Mouse (Mus musculus): ENCODE results near the gene Stk19. TPM values are rescaled to one million over a fixed set of nuclear protein-coding genes. Genes with fewer than 3 reads are reported as not detected.

Stk19 gene
- polyA plus RNA-seq (2014; fragmentation: Illumina TruSeq; extraction: RNeasy Lipid Tissue Mini Kit (QIAGEN cat#74804); ENCODE audit: low read depth, low replicate concordance): 23.0 TPM

DNA sequence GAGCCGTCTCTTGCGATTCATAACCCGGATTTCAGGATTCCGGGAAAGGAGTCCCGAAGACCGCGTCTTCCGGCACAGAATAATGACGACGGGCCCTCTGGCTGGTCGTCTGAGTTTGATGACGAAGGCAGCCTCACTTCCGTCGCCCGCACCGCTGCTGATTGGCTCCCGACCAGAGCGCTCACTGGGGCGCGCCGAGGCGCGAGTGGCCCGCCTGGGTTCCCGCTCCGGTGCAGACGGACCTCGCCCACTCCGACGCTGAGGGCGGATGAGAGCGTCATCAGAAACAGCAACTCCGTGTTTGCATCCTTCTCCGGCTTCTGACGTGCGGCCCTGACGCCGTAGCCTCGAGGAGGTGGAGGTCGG lies at the start of gene Stk19, which contains the start of gene Dxo:
Gene Stk19 (minus strand): TSS at position 90 of the 366 bp plus-strand sequence.
Gene Dxo (plus strand): TSS at position 164 of the 366 bp plus-strand sequence.

DNA sequence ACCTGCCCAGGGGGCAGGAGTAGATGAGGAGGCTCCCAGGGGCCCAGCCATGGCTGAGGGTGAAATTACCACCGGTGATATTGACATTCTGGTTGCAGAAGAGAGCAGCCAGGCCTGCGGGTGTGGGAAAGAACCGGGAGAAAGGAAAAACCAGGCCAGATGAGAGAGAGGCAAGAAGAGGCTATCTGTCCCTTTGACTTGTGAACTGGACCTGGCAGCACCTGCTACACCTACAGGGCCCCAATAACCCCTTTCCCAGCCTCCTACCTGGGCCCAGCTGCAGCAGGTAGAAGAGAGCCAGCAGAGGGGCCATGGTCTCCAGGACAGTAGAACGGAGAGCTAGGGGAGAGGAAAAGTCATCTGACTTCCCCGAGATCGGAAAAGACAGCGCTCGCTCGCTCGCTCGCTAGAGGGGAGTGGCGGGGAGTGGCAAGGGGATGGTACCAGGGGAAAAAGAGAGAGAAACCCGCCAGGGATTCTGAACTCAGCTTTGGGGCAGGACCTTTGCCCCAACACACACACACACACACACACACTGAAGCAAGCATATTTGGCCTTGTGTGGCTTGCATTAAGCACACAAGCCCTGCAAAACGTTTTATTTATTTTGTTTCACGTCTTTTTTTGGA lies 45.1 kb upstream of the Stk19 start, which contains the start of gene Gm20547:
Gene Gm20547 (minus strand): TSS at position 360 of the 628 bp plus-strand sequence.

DNA sequence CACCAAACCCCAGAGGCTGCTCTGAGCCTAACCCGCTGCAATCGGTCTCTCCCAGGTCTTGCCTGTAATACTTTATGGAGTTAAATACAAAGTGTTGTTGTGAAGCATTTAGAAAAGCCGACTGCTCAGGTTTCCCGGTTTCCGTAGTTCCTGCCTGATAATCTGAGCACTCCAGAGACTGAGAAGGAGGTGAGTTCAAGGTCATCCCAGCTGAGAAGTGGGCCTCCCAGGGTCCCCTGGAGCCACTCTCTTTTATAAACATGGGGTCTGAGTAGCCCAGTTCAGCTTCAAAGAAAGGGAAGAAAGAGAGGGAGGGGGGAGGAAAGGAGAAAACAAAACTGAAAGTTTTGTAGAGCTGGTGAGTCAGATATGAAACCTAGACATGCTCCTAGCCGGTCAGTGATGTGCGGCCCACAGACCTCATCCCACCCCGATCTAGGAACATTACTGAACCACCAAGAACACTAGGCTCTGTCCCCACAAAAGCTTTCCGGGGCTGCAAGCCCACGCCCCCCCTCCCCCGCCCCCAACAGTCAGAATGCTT lies 42.7 kb upstream of the Stk19 start, which contains the start of gene Zbtb12:
Gene Zbtb12 (plus strand): TSS at position 148 of the 544 bp plus-strand sequence.

DNA sequence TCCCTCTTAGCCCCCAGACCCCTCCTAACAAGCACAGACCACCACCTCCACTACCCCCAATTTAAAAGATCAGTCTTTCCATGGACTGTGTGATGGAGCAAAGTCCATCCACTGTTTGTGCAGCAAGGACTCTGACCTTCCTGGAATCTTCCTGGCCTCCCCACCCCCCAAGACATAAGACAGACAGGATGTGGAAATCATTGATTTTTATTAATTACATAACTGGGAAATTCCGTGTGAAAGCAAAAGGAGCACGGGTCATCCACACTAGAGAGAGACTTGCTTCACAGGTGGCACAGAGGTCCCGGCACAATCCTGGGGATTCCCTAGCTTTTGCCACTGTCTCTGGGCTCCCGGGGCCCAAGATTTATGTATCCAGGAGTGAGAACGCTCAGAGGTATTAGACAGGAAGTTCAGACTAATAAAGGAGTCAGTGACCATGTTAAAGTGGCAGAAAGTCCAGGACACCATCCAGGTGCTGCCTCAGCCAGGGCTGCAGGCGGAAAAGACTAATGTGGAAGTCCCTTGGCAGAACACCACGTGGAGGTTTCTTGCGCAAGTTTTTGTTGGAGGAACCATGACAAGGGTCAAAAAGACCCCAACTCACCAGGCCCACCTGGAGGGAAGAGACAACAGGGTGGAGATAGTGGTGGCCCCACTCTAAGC lies 25.8 kb upstream of the Stk19 start, which contains the start of gene Cfb:
Gene Cfb (minus strand): TSS at position 103 of the 666 bp plus-strand sequence.

DNA sequence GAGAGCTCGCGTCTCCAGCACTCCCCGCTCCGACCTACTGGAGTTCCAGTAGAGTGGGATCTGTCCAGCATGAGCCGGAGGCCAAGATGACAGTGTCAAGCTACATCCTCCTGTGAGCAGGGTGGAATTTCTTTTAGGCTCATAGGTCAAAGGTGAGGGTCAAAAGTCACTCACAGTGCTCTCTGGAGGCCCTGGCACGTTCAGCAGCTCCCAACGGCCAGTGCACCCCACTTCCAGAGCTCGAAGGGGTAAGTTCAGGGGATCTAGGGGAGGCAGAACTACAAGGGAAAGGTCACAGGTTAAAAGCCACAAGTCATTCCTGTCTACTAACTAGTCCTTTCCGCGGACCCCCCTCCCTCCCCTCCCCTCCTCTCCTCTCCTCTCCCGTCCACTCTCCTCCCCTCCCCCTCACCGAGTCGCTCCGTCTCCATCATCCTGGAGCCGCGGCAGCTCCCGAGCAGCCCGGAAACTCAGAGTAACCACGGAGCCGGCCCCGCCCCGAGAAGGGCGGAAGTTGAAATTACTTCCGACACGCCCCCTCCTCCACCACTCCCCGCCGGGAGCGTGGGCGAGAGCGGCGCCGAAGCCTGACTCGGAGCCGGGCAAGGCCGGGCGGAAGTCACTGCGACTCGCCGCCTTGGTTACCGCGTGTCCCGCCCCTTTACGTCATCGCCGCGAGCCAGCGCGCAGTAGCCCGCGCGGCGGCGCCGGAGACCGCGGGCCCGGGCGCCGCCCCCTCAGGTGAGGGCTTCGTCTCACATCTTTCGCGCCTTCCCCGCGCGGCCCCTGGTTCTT lies 13.2 kb upstream of the Stk19 start, which contains the start of the genes Skiv2l and Nelfe:
Gene Skiv2l (minus strand): TSS at position 489 of the 795 bp plus-strand sequence.
Gene Nelfe (plus strand): TSS at position 670 of the 795 bp plus-strand sequence.

DNA sequence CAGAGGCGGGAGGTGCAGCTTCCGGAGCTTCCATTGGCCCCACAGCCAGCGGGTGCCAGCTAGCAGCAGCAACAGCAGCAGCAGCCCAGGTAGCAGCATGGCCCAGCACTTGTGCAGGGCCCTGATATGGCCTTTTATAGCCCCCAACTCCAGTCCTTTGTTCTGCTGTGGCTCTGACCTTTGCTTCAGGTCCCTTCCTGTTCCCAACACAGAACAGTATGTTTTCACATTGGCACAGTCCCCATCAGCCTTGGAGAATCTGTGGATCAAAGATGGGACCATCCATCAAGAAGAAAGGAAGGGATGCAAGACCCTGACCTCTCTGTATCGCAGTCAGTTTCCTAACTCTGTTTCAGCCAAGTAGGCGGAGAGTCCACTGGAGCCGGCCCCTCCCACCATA lies 32.4 kb downstream of the Stk19 start, which contains the start of gene Cyp21a1:
Gene Cyp21a1 (minus strand): TSS at position 261 of the 400 bp plus-strand sequence.

Other genes starting within 250 kb of the Stk19 start
- gene Gpsm3, start 247.1 kb downstream of the Stk19 start, polyA plus RNA-seq (2014; fragmentation: Illumina TruSeq; extraction: RNeasy Lipid Tissue Mini Kit (QIAGEN cat#74804); ENCODE audit: low read depth, low replicate concordance): 1.6 TPM
- gene Pbx2, start 245.7 kb downstream of the Stk19 start, polyA plus RNA-seq (2014; fragmentation: Illumina TruSeq; extraction: RNeasy Lipid Tissue Mini Kit (QIAGEN cat#74804); ENCODE audit: low read depth, low replicate concordance): 21.6 TPM
- not detected for gene Ager, start 239.1 kb downstream of the Stk19 start, polyA plus RNA-seq (2014; fragmentation: Illumina TruSeq; extraction: RNeasy Lipid Tissue Mini Kit (QIAGEN cat#74804); ENCODE audit: low read depth, low replicate concordance)
- gene Rnf5, start 233.3 kb downstream of the Stk19 start, polyA plus RNA-seq (2014; fragmentation: Illumina TruSeq; extraction: RNeasy Lipid Tissue Mini Kit (QIAGEN cat#74804); ENCODE audit: low read depth, low replicate concordance): 50.6 TPM
- gene Agpat1, start 232.7 kb downstream of the Stk19 start, polyA plus RNA-seq (2014; fragmentation: Illumina TruSeq; extraction: RNeasy Lipid Tissue Mini Kit (QIAGEN cat#74804); ENCODE audit: low read depth, low replicate concordance): 4.8 TPM
- gene Egfl8, start 221.0 kb downstream of the Stk19 start, polyA plus RNA-seq (2014; fragmentation: Illumina TruSeq; extraction: RNeasy Lipid Tissue Mini Kit (QIAGEN cat#74804); ENCODE audit: low read depth, low replicate concordance): not detected
- gene Ppt2, start 208.4 kb downstream of the Stk19 start, polyA plus RNA-seq (2014; fragmentation: Illumina TruSeq; extraction: RNeasy Lipid Tissue Mini Kit (QIAGEN cat#74804); ENCODE audit: low read depth, low replicate concordance): 4.5 TPM
- 1.1 TPM for gene Prrt1, start 207.4 kb downstream of the Stk19 start, polyA plus RNA-seq (2014; fragmentation: Illumina TruSeq; extraction: RNeasy Lipid Tissue Mini Kit (QIAGEN cat#74804); ENCODE audit: low read depth, low replicate concordance)
- 4.4 TPM for gene Fkbpl, start 192.2 kb downstream of the Stk19 start, polyA plus RNA-seq (2014; fragmentation: Illumina TruSeq; extraction: RNeasy Lipid Tissue Mini Kit (QIAGEN cat#74804); ENCODE audit: low read depth, low replicate concordance)
- 2.8 TPM for gene Atf6b, start 189.8 kb downstream of the Stk19 start, polyA plus RNA-seq (2014; fragmentation: Illumina TruSeq; extraction: RNeasy Lipid Tissue Mini Kit (QIAGEN cat#74804); ENCODE audit: low read depth, low replicate concordance)
- 0.16 TPM for gene Tnxb, start 166.4 kb downstream of the Stk19 start, polyA plus RNA-seq (2014; fragmentation: Illumina TruSeq; extraction: RNeasy Lipid Tissue Mini Kit (QIAGEN cat#74804); ENCODE audit: low read depth, low replicate concordance)
- 1.8 TPM for gene C4b, start 93.1 kb downstream of the Stk19 start, polyA plus RNA-seq (2014; fragmentation: Illumina TruSeq; extraction: RNeasy Lipid Tissue Mini Kit (QIAGEN cat#74804); ENCODE audit: low read depth, low replicate concordance)
- gene Cyp21a1, start 32.4 kb downstream of the Stk19 start, polyA plus RNA-seq (2014; fragmentation: Illumina TruSeq; extraction: RNeasy Lipid Tissue Mini Kit (QIAGEN cat#74804); ENCODE audit: low read depth, low replicate concordance): not detected
- gene Dxo, start 74 bp upstream of the Stk19 start, polyA plus RNA-seq (2014; fragmentation: Illumina TruSeq; extraction: RNeasy Lipid Tissue Mini Kit (QIAGEN cat#74804); ENCODE audit: low read depth, low replicate concordance): 3.0 TPM
- 5.6 TPM for gene Skiv2l, start 13.3 kb upstream of the Stk19 start, polyA plus RNA-seq (2014; fragmentation: Illumina TruSeq; extraction: RNeasy Lipid Tissue Mini Kit (QIAGEN cat#74804); ENCODE audit: low read depth, low replicate concordance)
- gene Nelfe, start 13.4 kb upstream of the Stk19 start, polyA plus RNA-seq (2014; fragmentation: Illumina TruSeq; extraction: RNeasy Lipid Tissue Mini Kit (QIAGEN cat#74804); ENCODE audit: low read depth, low replicate concordance): 1.1 TPM
- gene Cfb, start 25.6 kb upstream of the Stk19 start, polyA plus RNA-seq (2014; fragmentation: Illumina TruSeq; extraction: RNeasy Lipid Tissue Mini Kit (QIAGEN cat#74804); ENCODE audit: low read depth, low replicate concordance): 18.5 TPM
- 1.1 TPM for gene Zbtb12, start 42.5 kb upstream of the Stk19 start, polyA plus RNA-seq (2014; fragmentation: Illumina TruSeq; extraction: RNeasy Lipid Tissue Mini Kit (QIAGEN cat#74804); ENCODE audit: low read depth, low replicate concordance)
- 2.3 TPM for gene Gm20547, start 45.1 kb upstream of the Stk19 start, polyA plus RNA-seq (2014; fragmentation: Illumina TruSeq; extraction: RNeasy Lipid Tissue Mini Kit (QIAGEN cat#74804); ENCODE audit: low read depth, low replicate concordance)
- 1.0 TPM for gene C2, start 61.3 kb upstream of the Stk19 start, polyA plus RNA-seq (2014; fragmentation: Illumina TruSeq; extraction: RNeasy Lipid Tissue Mini Kit (QIAGEN cat#74804); ENCODE audit: low read depth, low replicate concordance)
- gene Ehmt2, start 61.5 kb upstream of the Stk19 start, polyA plus RNA-seq (2014; fragmentation: Illumina TruSeq; extraction: RNeasy Lipid Tissue Mini Kit (QIAGEN cat#74804); ENCODE audit: low read depth, low replicate concordance): 10.6 TPM
- gene Slc44a4, start 77.5 kb upstream of the Stk19 start, polyA plus RNA-seq (2014; fragmentation: Illumina TruSeq; extraction: RNeasy Lipid Tissue Mini Kit (QIAGEN cat#74804); ENCODE audit: low read depth, low replicate concordance): 32.3 TPM
- gene Neu1, start 94.3 kb upstream of the Stk19 start, polyA plus RNA-seq (2014; fragmentation: Illumina TruSeq; extraction: RNeasy Lipid Tissue Mini Kit (QIAGEN cat#74804); ENCODE audit: low read depth, low replicate concordance): 15.5 TPM
- 10.1 TPM for gene Hspa1b, start 122.3 kb upstream of the Stk19 start, polyA plus RNA-seq (2014; fragmentation: Illumina TruSeq; extraction: RNeasy Lipid Tissue Mini Kit (QIAGEN cat#74804); ENCODE audit: low read depth, low replicate concordance)
- not detected for gene Gm20481, start 133.0 kb upstream of the Stk19 start, polyA plus RNA-seq (2014; fragmentation: Illumina TruSeq; extraction: RNeasy Lipid Tissue Mini Kit (QIAGEN cat#74804); ENCODE audit: low read depth, low replicate concordance)
- 4.5 TPM for gene Hspa1a, start 135.2 kb upstream of the Stk19 start, polyA plus RNA-seq (2014; fragmentation: Illumina TruSeq; extraction: RNeasy Lipid Tissue Mini Kit (QIAGEN cat#74804); ENCODE audit: low read depth, low replicate concordance)
- gene Hspa1l, start 135.8 kb upstream of the Stk19 start, polyA plus RNA-seq (2014; fragmentation: Illumina TruSeq; extraction: RNeasy Lipid Tissue Mini Kit (QIAGEN cat#74804); ENCODE audit: low read depth, low replicate concordance): 0.22 TPM
- 12.9 TPM for gene Lsm2, start 144.9 kb upstream of the Stk19 start, polyA plus RNA-seq (2014; fragmentation: Illumina TruSeq; extraction: RNeasy Lipid Tissue Mini Kit (QIAGEN cat#74804); ENCODE audit: low read depth, low replicate concordance)
- gene Vars, start 164.0 kb upstream of the Stk19 start, polyA plus RNA-seq (2014; fragmentation: Illumina TruSeq; extraction: RNeasy Lipid Tissue Mini Kit (QIAGEN cat#74804); ENCODE audit: low read depth, low replicate concordance): 1.5 TPM
- 0.09 TPM for gene Vwa7, start 179.6 kb upstream of the Stk19 start, polyA plus RNA-seq (2014; fragmentation: Illumina TruSeq; extraction: RNeasy Lipid Tissue Mini Kit (QIAGEN cat#74804); ENCODE audit: low read depth, low replicate concordance)
- not detected for gene Sapcd1, start 191.1 kb upstream of the Stk19 start, polyA plus RNA-seq (2014; fragmentation: Illumina TruSeq; extraction: RNeasy Lipid Tissue Mini Kit (QIAGEN cat#74804); ENCODE audit: low read depth, low replicate concordance)
- 2.5 TPM for gene Msh5, start 209.8 kb upstream of the Stk19 start, polyA plus RNA-seq (2014; fragmentation: Illumina TruSeq; extraction: RNeasy Lipid Tissue Mini Kit (QIAGEN cat#74804); ENCODE audit: low read depth, low replicate concordance)
- gene Clic1, start 213.0 kb upstream of the Stk19 start, polyA plus RNA-seq (2014; fragmentation: Illumina TruSeq; extraction: RNeasy Lipid Tissue Mini Kit (QIAGEN cat#74804); ENCODE audit: low read depth, low replicate concordance): 47.8 TPM
- not detected for gene Ddah2, start 222.1 kb upstream of the Stk19 start, polyA plus RNA-seq (2014; fragmentation: Illumina TruSeq; extraction: RNeasy Lipid Tissue Mini Kit (QIAGEN cat#74804); ENCODE audit: low read depth, low replicate concordance)
- gene Ly6g6c, start 228.4 kb upstream of the Stk19 start, polyA plus RNA-seq (2014; fragmentation: Illumina TruSeq; extraction: RNeasy Lipid Tissue Mini Kit (QIAGEN cat#74804); ENCODE audit: low read depth, low replicate concordance): 1.5 TPM
- 3.0 TPM for gene Mpig6b, start 229.2 kb upstream of the Stk19 start, polyA plus RNA-seq (2014; fragmentation: Illumina TruSeq; extraction: RNeasy Lipid Tissue Mini Kit (QIAGEN cat#74804); ENCODE audit: low read depth, low replicate concordance)
- gene Ly6g6e, start 240.0 kb upstream of the Stk19 start, polyA plus RNA-seq (2014; fragmentation: Illumina TruSeq; extraction: RNeasy Lipid Tissue Mini Kit (QIAGEN cat#74804); ENCODE audit: low read depth, low replicate concordance): 2.8 TPM
- gene Ly6g6d, start 241.1 kb upstream of the Stk19 start, polyA plus RNA-seq (2014; fragmentation: Illumina TruSeq; extraction: RNeasy Lipid Tissue Mini Kit (QIAGEN cat#74804); ENCODE audit: low read depth, low replicate concordance): not detected
- gene Ly6g6f, start 248.7 kb upstream of the Stk19 start, polyA plus RNA-seq (2014; fragmentation: Illumina TruSeq; extraction: RNeasy Lipid Tissue Mini Kit (QIAGEN cat#74804); ENCODE audit: low read depth, low replicate concordance): not detected

All from sigmoid colon, adult 10 weeks (tissue).